Mouse (Mus musculus): ENCODE data around the gene Tsg101. TPM values are rescaled to one million over a fixed set of nuclear protein-coding genes. Genes with fewer than 3 reads are reported as not detected.

Gene Tsg101
- total RNA-seq, 1 experiment from 2014 or later, result 88.4 TPM

Other genes with a start within 250 kb of the Tsg101 start
- gene Tph1, start 247.4 kb downstream of the Tsg101 start, total RNA-seq (2021), result not detected in 2 replicates
- 8.4 and 9.8 TPM in 2 replicates for gene Saal1, start 209.3 kb downstream of the Tsg101 start, total RNA-seq (2021)
- 0.52 TPM in 1 of 2 replicates, not detected in the other for gene Saa3, start 204.3 kb downstream of the Tsg101 start, total RNA-seq (2021)
- gene Saa4, start 187.4 kb downstream of the Tsg101 start, total RNA-seq (2021), result 1.00 TPM in 1 of 2 replicates, not detected in the other
- not detected in 2 replicates for gene Saa1, start 177.0 kb downstream of the Tsg101 start, total RNA-seq (2021)
- not detected in 2 replicates for gene Saa2, start 168.2 kb downstream of the Tsg101 start, total RNA-seq (2021)
- 27.6 and 34.3 TPM in 2 replicates for gene Hps5, start 123.9 kb downstream of the Tsg101 start, total RNA-seq (2021)
- 33.3 and 40.1 TPM in 2 replicates for gene Gtf2h1, start 123.9 kb downstream of the Tsg101 start, total RNA-seq (2021)
- 283 and 320 TPM in 2 replicates for gene Ldha, start 78.5 kb downstream of the Tsg101 start, total RNA-seq (2021)
- not detected in 2 replicates for gene Ldhc, start 58.8 kb downstream of the Tsg101 start, total RNA-seq (2021)
- 16.7 and 19.1 TPM in 2 replicates for gene Uevld, start 38.6 kb upstream of the Tsg101 start, total RNA-seq (2021)
- gene Gm9999, start 63.6 kb upstream of the Tsg101 start, total RNA-seq (2021), result not detected in 2 replicates
- 18.9 and 19.0 TPM in 2 replicates for gene Spty2d1, start 88.4 kb upstream of the Tsg101 start, total RNA-seq (2021)
- 25.8 and 53.9 TPM in 2 replicates for gene Tmem86a, start 130.6 kb upstream of the Tsg101 start, total RNA-seq (2021)
- 1.3 and 2.2 TPM in 2 replicates for gene Ptpn5, start 213.7 kb upstream of the Tsg101 start, total RNA-seq (2021)